Mouse (Mus musculus): ENCODE data around the gene Ninl. TPM values are rescaled to one million over a fixed set of nuclear protein-coding genes. Genes with fewer than 3 reads are reported as not detected.
"Not testable (repeated sequence)": the region's sequence is repeated elsewhere in the genome, so short reads cannot be mapped to it uniquely, and the experiment has no call there.

Ninl gene
- polyA plus RNA-seq, 1 experiment from 2014 or later, result 4.0 TPM

GRCm38 (mm10) chr2:150950056-150950455 is 89.1 kb downstream of the Ninl start:
- Histone ChIP-seq H3K4me3 (ENCODE audit: control insufficient read depth in 1 of 2, insufficient read depth in 1 of 2, low read depth in 1 of 2, low read length in 2 of 2) (no peak overlapping the region), H3K27ac (replicated peaks in 1 of 2; ENCODE audit: control insufficient read depth in 1 of 2, insufficient read depth in 1 of 2, low read depth in 2 of 2, low read length in 2 of 2) (no peak overlapping the region), H3K36me3 (ENCODE audit: control insufficient read depth, insufficient read depth, low read length) (peaks cover 28% of the 10 kb centered on the region; the same call in 1 of the 2 replicates), H3K4me1 (ENCODE audit: control insufficient read depth in 2 of 2, insufficient read depth in 2 of 2, low read length in 2 of 2) (no peaks in the 10 kb centered on the region), H3K9me3 (ENCODE audit: control insufficient read depth, low read length) (no peaks in the 10 kb centered on the region), H3K4me2 (ENCODE audit: low read length) (no peak overlapping the region), H3K9ac (ENCODE audit: low read length) (no peak overlapping the region), H3K27me3 (ENCODE audit: control insufficient read depth, insufficient read depth, low read length) (no peaks in the 10 kb centered on the region)
- 86% methylated on average over 6 of the region's 6 CpGs for WGBS
- no peak for ATAC-seq (ENCODE audit: insufficient number of reproducible peaks, insufficient read depth, low FRiP score, low read depth)

- ATAC-seq (ENCODE audit: insufficient number of reproducible peaks, insufficient read depth, low FRiP score, low read depth), result no peak
- Histone ChIP-seq H3K27me3 (ENCODE audit: control insufficient read depth, insufficient read depth, low read length) (no peaks in the 10 kb centered on the region), H3K4me3 (ENCODE audit: control insufficient read depth in 1 of 2, insufficient read depth in 1 of 2, low read depth in 1 of 2, low read length in 2 of 2) (no peak overlapping the region), H3K9ac (ENCODE audit: low read length) (no peak overlapping the region), H3K4me2 (ENCODE audit: low read length) (no peak overlapping the region), H3K36me3 (ENCODE audit: control insufficient read depth, insufficient read depth, low read length) (peaks cover 31% of the 10 kb centered on the region), H3K4me1 (ENCODE audit: control insufficient read depth in 2 of 2, insufficient read depth in 2 of 2, low read length in 2 of 2) (no peaks in the 10 kb centered on the region), H3K9me3 (ENCODE audit: control insufficient read depth, low read length) (no peaks in the 10 kb centered on the region), H3K27ac (replicated peaks in 1 of 2; ENCODE audit: control insufficient read depth in 1 of 2, insufficient read depth in 1 of 2, low read depth in 2 of 2, low read length in 2 of 2) (no peak overlapping the region)
- WGBS, result 92% methylated on average over 3 of the region's 3 CpGs
Measured at GRCm38 (mm10) chr2:150949652-150950051, 89.5 kb downstream of the Ninl start.

- Histone ChIP-seq H3K4me2 (ENCODE audit: low read length) (no peak overlapping the region), H3K4me1 (ENCODE audit: control insufficient read depth in 2 of 2, insufficient read depth in 2 of 2, low read length in 2 of 2) (no peaks in the 10 kb centered on the region), H3K27me3 (ENCODE audit: control insufficient read depth, insufficient read depth, low read length) (no peaks in the 10 kb centered on the region), H3K9me3 (ENCODE audit: control insufficient read depth, low read length) (no peaks in the 10 kb centered on the region), H3K36me3 (ENCODE audit: control insufficient read depth, insufficient read depth, low read length) (peaks cover 37% of the 10 kb centered on the region), H3K4me3 (ENCODE audit: control insufficient read depth in 1 of 2, insufficient read depth in 1 of 2, low read depth in 1 of 2, low read length in 2 of 2) (no peak overlapping the region), H3K27ac (replicated peaks in 1 of 2; ENCODE audit: control insufficient read depth in 1 of 2, insufficient read depth in 1 of 2, low read depth in 2 of 2, low read length in 2 of 2) (no peak overlapping the region), H3K9ac (ENCODE audit: low read length) (no peak overlapping the region)
- WGBS, result 68% methylated on average over 5 of the region's 5 CpGs
- ATAC-seq (ENCODE audit: insufficient number of reproducible peaks, insufficient read depth, low FRiP score, low read depth), result no peak
Measured at GRCm38 (mm10) chr2:150948786-150949185, 90.4 kb downstream of the Ninl start.

GRCm38 (mm10) chr2:150947880-150948611 is 91.1 kb downstream of the Ninl start:
- not testable (repeated sequence) for ATAC-seq (ENCODE audit: insufficient number of reproducible peaks, insufficient read depth, low FRiP score, low read depth); H3K9ac ChIP-seq (ENCODE audit: low read length); H3K4me1 ChIP-seq (ENCODE audit: control insufficient read depth in 2 of 2, insufficient read depth in 2 of 2, low read length in 2 of 2); H3K4me2 ChIP-seq (ENCODE audit: low read length); H3K9me3 ChIP-seq (ENCODE audit: control insufficient read depth, low read length); H3K4me3 ChIP-seq (ENCODE audit: control insufficient read depth in 1 of 2, insufficient read depth in 1 of 2, low read depth in 1 of 2, low read length in 2 of 2); H3K27me3 ChIP-seq (ENCODE audit: control insufficient read depth, insufficient read depth, low read length); H3K27ac ChIP-seq (replicated peaks in 1 of 2; ENCODE audit: control insufficient read depth in 1 of 2, insufficient read depth in 1 of 2, low read depth in 2 of 2, low read length in 2 of 2)
- peaks cover 37% of the 10 kb centered on the region for H3K36me3 ChIP-seq (ENCODE audit: control insufficient read depth, insufficient read depth, low read length)
- WGBS, result 84% methylated on average over 12 of the region's 12 CpGs

GRCm38 (mm10) chr2:150947341-150947740 is 91.8 kb downstream of the Ninl start:
- not testable (repeated sequence) for H3K4me1 ChIP-seq (ENCODE audit: control insufficient read depth in 2 of 2, insufficient read depth in 2 of 2, low read length in 2 of 2); H3K27ac ChIP-seq (replicated peaks in 1 of 2; ENCODE audit: control insufficient read depth in 1 of 2, insufficient read depth in 1 of 2, low read depth in 2 of 2, low read length in 2 of 2); ATAC-seq (ENCODE audit: insufficient number of reproducible peaks, insufficient read depth, low FRiP score, low read depth); H3K4me3 ChIP-seq (ENCODE audit: control insufficient read depth in 1 of 2, insufficient read depth in 1 of 2, low read depth in 1 of 2, low read length in 2 of 2); H3K9me3 ChIP-seq (ENCODE audit: control insufficient read depth, low read length); H3K4me2 ChIP-seq (ENCODE audit: low read length); H3K27me3 ChIP-seq (ENCODE audit: control insufficient read depth, insufficient read depth, low read length); H3K9ac ChIP-seq (ENCODE audit: low read length)
- H3K36me3 ChIP-seq (ENCODE audit: control insufficient read depth, insufficient read depth, low read length), result peaks cover 35% of the 10 kb centered on the region
- 94% methylated on average over 5 of the region's 5 CpGs for WGBS

- no peaks in the 10 kb centered on the region for H3K4me1 ChIP-seq (ENCODE audit: control insufficient read depth in 2 of 2, insufficient read depth in 2 of 2, low read length in 2 of 2)
- no peak overlapping the region for H3K9ac ChIP-seq (ENCODE audit: low read length)
- 82% methylated on average over 5 of the region's 5 CpGs for WGBS
- no peak overlapping the region for H3K4me2 ChIP-seq (ENCODE audit: low read length)
- H3K27me3 ChIP-seq (ENCODE audit: control insufficient read depth, insufficient read depth, low read length), result no peaks in the 10 kb centered on the region
- ATAC-seq (ENCODE audit: insufficient number of reproducible peaks, insufficient read depth, low FRiP score, low read depth), result no peak
- H3K4me3 ChIP-seq (ENCODE audit: control insufficient read depth in 1 of 2, insufficient read depth in 1 of 2, low read depth in 1 of 2, low read length in 2 of 2), result no peak overlapping the region
- peaks cover 9% of the 10 kb centered on the region for H3K36me3 ChIP-seq (ENCODE audit: control insufficient read depth, insufficient read depth, low read length)
- no peaks in the 10 kb centered on the region for H3K9me3 ChIP-seq (ENCODE audit: control insufficient read depth, low read length)
- no peak overlapping the region for H3K27ac ChIP-seq (replicated peaks in 1 of 2; ENCODE audit: control insufficient read depth in 1 of 2, insufficient read depth in 1 of 2, low read depth in 2 of 2, low read length in 2 of 2)
Measured at GRCm38 (mm10) chr2:150944017-150944416, 95.2 kb downstream of the Ninl start.

- WGBS, result 89% methylated on average over 4 of the region's 4 CpGs
- H3K27ac ChIP-seq (replicated peaks in 1 of 2; ENCODE audit: control insufficient read depth in 1 of 2, insufficient read depth in 1 of 2, low read depth in 2 of 2, low read length in 2 of 2), result no peak overlapping the region
- H3K4me2 ChIP-seq (ENCODE audit: low read length), result no peak overlapping the region
- no peaks in the 10 kb centered on the region for H3K4me1 ChIP-seq (ENCODE audit: control insufficient read depth in 2 of 2, insufficient read depth in 2 of 2, low read length in 2 of 2)
- ATAC-seq (ENCODE audit: insufficient number of reproducible peaks, insufficient read depth, low FRiP score, low read depth), result no peak
- H3K9me3 ChIP-seq (ENCODE audit: control insufficient read depth, low read length), result no peaks in the 10 kb centered on the region
- no peak overlapping the region for H3K4me3 ChIP-seq (ENCODE audit: control insufficient read depth in 1 of 2, insufficient read depth in 1 of 2, low read depth in 1 of 2, low read length in 2 of 2)
- H3K36me3 ChIP-seq (ENCODE audit: control insufficient read depth, insufficient read depth, low read length), result peaks cover 34% of the 10 kb centered on the region
- H3K9ac ChIP-seq (ENCODE audit: low read length), result no peak overlapping the region
- H3K27me3 ChIP-seq (ENCODE audit: control insufficient read depth, insufficient read depth, low read length), result no peaks in the 10 kb centered on the region
Measured at GRCm38 (mm10) chr2:150934659-150935058, 104.5 kb downstream of the Ninl start.

- peaks cover 39% of the 10 kb centered on the region for H3K36me3 ChIP-seq (ENCODE audit: control insufficient read depth, insufficient read depth, low read length)
- ATAC-seq (ENCODE audit: insufficient number of reproducible peaks, insufficient read depth, low FRiP score, low read depth), result no peak
- H3K9ac ChIP-seq (ENCODE audit: low read length), result no peak overlapping the region
- no peak overlapping the region for H3K27ac ChIP-seq (replicated peaks in 1 of 2; ENCODE audit: control insufficient read depth in 1 of 2, insufficient read depth in 1 of 2, low read depth in 2 of 2, low read length in 2 of 2)
- H3K4me2 ChIP-seq (ENCODE audit: low read length), result no peak overlapping the region
- no peaks in the 10 kb centered on the region for H3K27me3 ChIP-seq (ENCODE audit: control insufficient read depth, insufficient read depth, low read length)
- no peaks in the 10 kb centered on the region for H3K4me1 ChIP-seq (ENCODE audit: control insufficient read depth in 2 of 2, insufficient read depth in 2 of 2, low read length in 2 of 2)
- 81% methylated on average over 19 of the region's 19 CpGs for WGBS
- no peak overlapping the region for H3K4me3 ChIP-seq (ENCODE audit: control insufficient read depth in 1 of 2, insufficient read depth in 1 of 2, low read depth in 1 of 2, low read length in 2 of 2)
- no peaks in the 10 kb centered on the region for H3K9me3 ChIP-seq (ENCODE audit: control insufficient read depth, low read length)
Measured at GRCm38 (mm10) chr2:150933482-150933881, 105.7 kb downstream of the Ninl start.

Measured in heart, embryonic 14.5 days (tissue).